Mouse (Mus musculus): ENCODE results near the gene Cramp1l.

Cramp1l gene

DNA sequence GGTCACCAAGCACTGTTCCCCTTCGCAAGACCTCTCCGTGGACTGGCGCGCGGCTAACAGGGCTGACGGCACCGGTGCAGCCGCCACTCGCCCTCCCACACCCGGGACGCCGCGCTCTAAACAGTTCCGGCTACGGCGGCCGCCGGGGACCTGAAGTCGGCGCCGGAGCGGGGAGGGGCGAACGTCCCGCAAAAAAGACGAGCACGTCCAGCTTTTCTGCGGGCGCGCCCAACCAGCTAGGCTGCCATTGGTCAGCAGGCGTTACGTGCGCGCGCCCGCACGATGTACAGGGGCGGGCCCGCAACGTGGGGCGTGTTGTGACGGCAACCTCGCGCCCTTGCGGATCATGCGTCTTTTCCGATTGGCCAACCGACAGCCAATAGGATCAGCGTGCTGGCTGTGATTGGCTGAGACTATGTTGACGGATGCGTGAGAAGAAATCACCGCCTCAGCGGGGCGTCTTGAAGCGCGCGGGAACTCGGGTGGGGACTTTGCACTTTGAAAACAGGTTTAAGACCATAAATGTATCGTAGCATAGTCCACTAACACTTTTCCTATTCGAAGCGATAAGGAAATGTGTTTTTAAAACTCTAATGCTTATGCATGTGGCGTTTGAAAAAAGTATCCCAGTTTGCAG lies at the start of gene Cramp1l, which contains the start of gene Ift140:
Cramp1l (minus strand) TSS at position 134 of the 637 bp plus-strand sequence.
Ift140 (plus strand) TSS at position 431 of the 637 bp plus-strand sequence.
- in situ Hi-C loops (cut with MboI; ENCODE audit: low pct_unique_long_range_greater_than_20kb in 1 of 2, low sequenced_read_pairs in 2 of 2, unreplicated experiment in 1 of 2) = no loop called here

GRCm38 (mm10) chr17:25065189-25065588 lies 49.6 kb upstream of the Cramp1l start:
- in situ Hi-C loops (cut with MboI; ENCODE audit: low pct_unique_long_range_greater_than_20kb in 1 of 2, low sequenced_read_pairs in 2 of 2, unreplicated experiment in 1 of 2) = no loop called here

DNA sequence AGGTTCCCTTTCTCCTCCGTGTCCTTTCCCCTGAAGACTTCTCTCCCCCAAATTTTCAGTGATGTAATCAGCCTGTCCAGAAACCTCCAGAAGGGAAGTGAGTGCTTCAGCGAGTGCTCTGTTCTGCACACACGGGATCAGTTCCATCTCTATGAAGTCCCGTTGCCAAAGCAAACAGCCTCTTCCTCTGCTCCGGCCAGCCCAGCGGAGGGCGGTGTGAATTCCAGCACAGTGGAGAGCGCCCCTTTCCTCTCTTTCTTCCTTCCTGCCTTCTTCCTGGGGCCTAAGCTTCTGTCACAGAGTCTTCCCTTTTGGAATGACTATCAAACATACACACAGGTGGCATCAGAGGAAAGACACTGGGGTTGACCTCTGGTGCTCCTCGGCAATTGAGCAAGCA lies 48.8 kb upstream of the Cramp1l start:
- in situ Hi-C loops (cut with MboI; ENCODE audit: low pct_unique_long_range_greater_than_20kb in 1 of 2, low sequenced_read_pairs in 2 of 2, unreplicated experiment in 1 of 2) = no loop called here

- in situ Hi-C loops (cut with MboI; ENCODE audit: low pct_unique_long_range_greater_than_20kb in 1 of 2, low sequenced_read_pairs in 2 of 2, unreplicated experiment in 1 of 2) = no loop called here
Observed at GRCm38 (mm10) chr17:25063872-25064271, 48.3 kb upstream of the Cramp1l start.

DNA sequence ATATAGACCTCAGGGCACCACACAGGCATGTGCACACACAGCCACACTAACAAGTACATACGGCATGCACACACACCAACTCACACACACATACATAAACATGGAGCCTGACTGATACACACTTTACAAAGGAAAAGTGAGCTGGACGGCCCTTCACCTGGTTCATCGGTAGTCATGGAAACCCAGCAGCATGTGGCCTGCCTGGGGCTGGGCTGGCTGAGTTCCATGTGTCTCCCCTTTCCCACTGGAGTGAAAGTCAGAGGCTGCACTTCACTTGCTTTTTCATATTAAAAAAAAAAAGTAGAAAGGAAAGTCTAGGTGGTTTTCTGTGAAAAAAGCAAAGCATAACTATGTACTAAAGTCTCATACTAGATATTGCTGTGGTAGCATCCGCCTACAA lies 47.7 kb upstream of the Cramp1l start:
- in situ Hi-C loops (cut with MboI; ENCODE audit: low pct_unique_long_range_greater_than_20kb in 1 of 2, low sequenced_read_pairs in 2 of 2, unreplicated experiment in 1 of 2) = no loop called here

- in situ Hi-C loops (cut with MboI; ENCODE audit: low pct_unique_long_range_greater_than_20kb in 1 of 2, low sequenced_read_pairs in 2 of 2, unreplicated experiment in 1 of 2) = no loop called here
Observed at GRCm38 (mm10) chr17:25057041-25057440, 41.5 kb upstream of the Cramp1l start.

GRCm38 (mm10) chr17:25053274-25053673 lies 37.7 kb upstream of the Cramp1l start:
- in situ Hi-C loops (cut with MboI; ENCODE audit: low pct_unique_long_range_greater_than_20kb in 1 of 2, low sequenced_read_pairs in 2 of 2, unreplicated experiment in 1 of 2) = no loop called here

- in situ Hi-C loops (cut with MboI; ENCODE audit: low pct_unique_long_range_greater_than_20kb in 1 of 2, low sequenced_read_pairs in 2 of 2, unreplicated experiment in 1 of 2) = no loop called here
Observed at GRCm38 (mm10) chr17:25047143-25047542, 31.6 kb upstream of the Cramp1l start.

DNA sequence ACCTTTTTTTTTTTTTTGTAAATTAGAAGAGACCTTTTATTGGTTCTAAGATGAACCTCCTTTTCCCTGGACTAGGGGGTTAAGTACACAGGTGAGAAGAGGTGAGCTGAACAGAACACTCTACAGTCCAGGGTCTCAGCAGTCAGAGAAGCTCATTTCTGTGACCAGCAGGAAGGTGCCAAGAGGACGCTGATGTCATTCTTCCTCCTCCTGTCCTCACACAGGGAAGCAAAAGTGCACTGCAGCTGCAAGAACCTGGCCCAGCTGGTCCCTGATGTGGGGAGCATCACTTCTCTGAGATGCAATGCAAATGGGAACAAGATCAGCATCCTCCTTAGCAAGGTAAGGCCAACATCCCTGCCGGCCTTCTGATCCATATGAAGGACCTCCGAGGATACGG lies 29.7 kb upstream of the Cramp1l start:
- in situ Hi-C loops (cut with MboI; ENCODE audit: low pct_unique_long_range_greater_than_20kb in 1 of 2, low sequenced_read_pairs in 2 of 2, unreplicated experiment in 1 of 2) = no loop called here

DNA sequence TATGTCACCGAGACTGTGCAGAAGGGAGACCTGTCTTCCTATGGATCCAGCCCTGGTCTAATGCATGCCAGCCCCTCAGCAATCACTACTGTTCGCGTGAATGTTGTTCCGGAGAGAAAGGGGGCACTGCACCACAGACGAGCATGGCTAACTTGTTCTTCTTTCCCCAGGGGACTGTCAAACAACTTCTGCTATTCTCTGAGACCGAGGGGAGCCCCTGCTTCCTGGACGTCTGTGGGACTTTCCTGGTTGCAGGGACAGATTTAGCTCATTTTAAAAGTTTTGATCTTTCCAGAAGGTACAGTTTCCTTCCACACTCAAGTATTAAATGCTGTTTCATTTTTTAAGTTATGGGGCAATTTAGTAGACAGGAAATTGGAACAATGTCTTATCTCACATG lies 29.3 kb upstream of the Cramp1l start:
- in situ Hi-C loops (cut with MboI; ENCODE audit: low pct_unique_long_range_greater_than_20kb in 1 of 2, low sequenced_read_pairs in 2 of 2, unreplicated experiment in 1 of 2) = no loop called here

DNA sequence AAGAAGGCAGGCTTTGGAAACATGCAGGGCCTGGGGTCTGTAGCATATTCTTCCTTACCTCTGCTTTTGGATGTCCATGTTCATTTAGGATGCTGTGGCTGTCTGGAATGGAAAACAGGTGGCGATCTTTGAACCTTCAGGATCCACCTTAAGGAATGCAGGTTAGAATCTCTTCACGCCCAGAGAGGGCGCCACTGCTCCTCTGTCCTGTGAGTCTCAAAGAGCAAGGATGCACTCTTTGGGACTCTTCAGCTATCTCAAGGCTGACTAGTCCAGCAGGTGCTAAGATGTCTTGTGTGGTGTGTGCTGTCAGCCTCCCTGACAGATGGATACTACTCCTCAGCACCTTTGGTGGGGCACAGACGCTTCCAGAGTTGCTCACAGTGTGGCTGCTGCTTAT lies 20.6 kb upstream of the Cramp1l start:
- in situ Hi-C loops (cut with MboI; ENCODE audit: low pct_unique_long_range_greater_than_20kb in 1 of 2, low sequenced_read_pairs in 2 of 2, unreplicated experiment in 1 of 2) = no loop called here

DNA sequence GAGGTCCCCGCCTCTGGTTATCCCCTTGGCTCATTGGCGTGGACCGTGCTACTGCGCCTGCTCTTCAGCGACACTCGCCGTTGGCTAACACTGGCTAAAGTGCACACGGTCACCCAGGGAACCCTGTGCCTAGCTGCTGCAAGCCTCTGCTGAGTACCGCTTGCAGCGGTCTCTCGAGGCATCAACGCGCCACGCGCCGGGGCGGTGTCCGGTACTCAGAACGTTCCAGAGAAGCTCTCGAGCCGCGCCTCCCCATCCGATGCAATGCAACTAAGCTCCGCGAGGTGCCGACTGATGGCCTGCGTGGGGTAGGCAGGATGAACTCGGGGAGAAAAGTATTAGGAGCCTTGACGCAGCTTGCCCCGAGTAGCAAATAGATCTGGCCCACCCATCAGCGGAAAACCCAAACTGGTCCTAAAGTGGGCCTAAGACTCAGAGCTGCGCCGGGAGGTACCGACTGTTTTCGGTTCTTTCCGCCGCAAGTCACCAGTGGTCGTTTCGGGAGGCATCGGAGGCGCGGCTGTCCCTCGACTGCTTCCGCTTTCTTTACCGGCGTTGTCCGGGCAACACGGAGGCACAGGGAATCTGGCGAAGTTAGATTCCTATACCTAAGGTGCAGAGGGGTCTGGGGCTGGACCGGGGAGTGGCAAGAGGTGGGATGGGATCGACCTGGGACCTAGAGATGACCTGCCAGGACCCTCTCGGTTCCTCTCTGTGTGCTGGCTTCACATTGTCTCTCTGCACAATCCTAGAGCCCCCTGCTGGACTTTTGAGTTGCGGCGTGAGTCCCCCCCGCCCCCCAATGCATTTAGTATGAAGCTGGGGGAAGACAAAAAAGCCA lies 924 bp upstream of the Cramp1l start:
- in situ Hi-C loops (cut with MboI; ENCODE audit: low pct_unique_long_range_greater_than_20kb in 1 of 2, low sequenced_read_pairs in 2 of 2, unreplicated experiment in 1 of 2) = no loop called here

DNA sequence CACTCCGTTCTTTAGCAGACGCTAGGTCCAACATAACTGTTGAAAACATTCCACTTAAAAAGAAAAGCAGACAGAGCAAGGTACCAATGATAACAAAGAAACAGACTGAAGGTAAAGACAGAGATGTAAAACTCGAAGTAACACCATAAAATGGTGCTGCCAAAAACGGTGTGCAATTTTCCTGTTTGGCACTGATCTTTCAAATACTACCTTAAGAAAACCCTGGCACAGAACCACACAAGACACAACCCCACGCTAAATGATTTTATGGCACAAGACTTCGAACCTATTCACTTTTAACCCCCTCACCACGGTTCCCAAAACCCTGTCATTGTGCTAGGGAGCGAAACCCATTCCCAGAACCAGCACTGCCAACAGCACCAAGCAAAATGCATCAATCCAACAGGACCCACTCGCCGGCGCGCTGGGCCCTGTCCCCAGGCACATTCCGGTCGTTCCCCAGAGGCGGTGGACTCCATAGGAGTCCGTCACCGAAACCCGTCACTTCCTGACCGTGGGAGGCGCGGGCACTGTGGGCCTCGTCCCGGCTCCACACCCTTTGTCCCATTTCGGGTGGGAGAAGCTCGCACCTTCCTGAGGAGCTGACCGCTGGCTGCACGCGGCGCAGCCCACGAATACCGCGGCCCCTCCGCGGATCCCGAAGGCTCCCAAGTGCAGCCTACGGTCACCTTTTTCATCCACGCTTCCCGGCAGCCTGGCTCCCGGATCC lies 582 bp downstream of the Cramp1l start:
- in situ Hi-C loops (cut with MboI; ENCODE audit: low pct_unique_long_range_greater_than_20kb in 1 of 2, low sequenced_read_pairs in 2 of 2, unreplicated experiment in 1 of 2) = no loop called here

DNA sequence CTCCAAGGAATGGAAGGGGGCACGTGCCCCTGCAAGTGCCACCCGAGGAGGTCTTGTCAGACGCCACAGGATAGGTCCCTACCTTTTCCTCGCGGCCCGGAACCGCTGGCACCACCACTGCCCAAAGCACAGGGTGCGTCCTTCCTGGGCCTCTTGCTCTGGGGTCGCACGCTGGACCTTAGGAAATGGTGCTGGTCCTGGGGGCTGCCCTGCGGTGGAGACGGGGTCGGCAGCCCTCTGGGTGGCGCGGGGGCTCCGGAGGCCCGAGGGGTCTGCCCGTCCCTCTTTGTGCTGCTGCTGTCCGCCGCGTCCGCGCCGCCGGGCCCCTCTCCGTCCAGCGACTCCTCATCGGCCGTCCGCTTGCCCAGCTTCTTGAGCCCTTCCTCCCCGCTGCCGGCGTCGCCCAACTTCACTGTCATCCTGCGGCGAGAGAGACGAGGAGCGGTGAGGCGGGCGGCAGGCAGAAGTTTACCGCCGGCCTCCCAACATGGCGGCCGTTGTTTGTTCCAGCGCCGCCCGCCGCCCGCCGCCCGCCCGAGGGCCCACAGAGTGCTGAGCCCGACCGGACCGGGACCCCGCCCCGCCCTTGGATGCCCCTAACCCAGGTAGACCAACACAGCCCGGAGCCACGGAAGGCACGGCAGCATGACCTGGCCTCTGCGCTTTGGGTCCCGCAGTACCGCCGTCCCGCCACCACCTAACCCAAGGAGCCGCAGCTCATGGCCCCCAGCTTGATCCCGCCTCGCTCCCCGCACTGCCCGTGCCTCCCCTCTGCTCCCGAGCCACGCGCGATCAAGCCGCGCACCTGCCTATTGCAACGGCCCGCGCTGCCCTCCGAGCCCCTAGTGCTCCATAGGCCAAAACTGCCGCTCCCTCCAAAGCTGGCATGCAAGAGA lies 1.7 kb downstream of the Cramp1l start:
- in situ Hi-C loops (cut with MboI; ENCODE audit: low pct_unique_long_range_greater_than_20kb in 1 of 2, low sequenced_read_pairs in 2 of 2, unreplicated experiment in 1 of 2) = no loop called here

GRCm38 (mm10) chr17:25007480-25007879 lies 8.1 kb downstream of the Cramp1l start:
- in situ Hi-C loops (cut with MboI; ENCODE audit: low pct_unique_long_range_greater_than_20kb in 1 of 2, low sequenced_read_pairs in 2 of 2, unreplicated experiment in 1 of 2) = no loop called here

GRCm38 (mm10) chr17:25005102-25005501 lies 10.5 kb downstream of the Cramp1l start:
- in situ Hi-C loops (cut with MboI; ENCODE audit: low pct_unique_long_range_greater_than_20kb in 1 of 2, low sequenced_read_pairs in 2 of 2, unreplicated experiment in 1 of 2) = no loop called here

DNA sequence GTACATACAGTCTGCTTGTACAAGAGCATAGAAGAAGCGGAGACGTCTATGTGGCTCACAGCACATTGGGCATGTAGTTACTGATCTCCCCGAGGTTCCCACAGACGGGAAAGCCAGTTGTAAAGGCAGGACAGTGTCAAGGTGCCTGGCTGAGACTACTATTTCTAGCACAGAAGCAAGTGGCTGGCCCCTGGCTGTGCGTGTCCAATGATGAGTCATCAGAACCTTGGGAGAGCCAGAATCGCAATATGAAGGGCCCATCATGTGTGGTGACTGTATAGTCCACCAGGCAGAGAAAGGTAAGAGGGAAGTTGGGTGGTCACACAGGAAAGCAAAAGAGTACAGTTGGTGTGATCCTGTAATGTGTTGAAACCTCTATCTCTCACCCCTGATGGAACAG lies 20.9 kb downstream of the Cramp1l start:
- in situ Hi-C loops (cut with MboI; ENCODE audit: low pct_unique_long_range_greater_than_20kb in 1 of 2, low sequenced_read_pairs in 2 of 2, unreplicated experiment in 1 of 2) = no loop called here

DNA sequence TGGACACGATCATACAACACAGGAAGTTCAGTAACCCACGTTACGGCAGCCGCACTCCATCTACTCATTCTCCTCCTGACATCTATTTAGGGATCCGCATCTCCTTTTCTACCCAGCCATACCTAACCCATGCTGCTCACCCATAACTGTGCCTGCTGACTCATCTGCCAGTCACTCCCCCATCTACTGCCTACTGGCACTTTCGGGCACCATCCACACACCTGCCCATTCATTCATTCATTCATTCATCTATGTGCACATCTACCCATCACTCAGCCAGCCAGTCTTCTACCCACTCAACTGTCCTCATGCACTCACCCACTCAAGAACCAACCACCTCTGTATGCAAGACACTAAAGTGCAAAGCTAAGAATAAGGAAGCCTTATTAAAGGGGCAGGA lies 28.4 kb downstream of the Cramp1l start:
- in situ Hi-C loops (cut with MboI; ENCODE audit: low pct_unique_long_range_greater_than_20kb in 1 of 2, low sequenced_read_pairs in 2 of 2, unreplicated experiment in 1 of 2) = no loop called here
